Mouse (Mus musculus): ENCODE results near the gene Stpg3. TPM values are rescaled to one million over a fixed set of nuclear protein-coding genes. Genes with fewer than 3 reads are reported as not detected.

Stpg3 gene
- polyA plus RNA-seq, 1 experiment: not detected

DNA sequence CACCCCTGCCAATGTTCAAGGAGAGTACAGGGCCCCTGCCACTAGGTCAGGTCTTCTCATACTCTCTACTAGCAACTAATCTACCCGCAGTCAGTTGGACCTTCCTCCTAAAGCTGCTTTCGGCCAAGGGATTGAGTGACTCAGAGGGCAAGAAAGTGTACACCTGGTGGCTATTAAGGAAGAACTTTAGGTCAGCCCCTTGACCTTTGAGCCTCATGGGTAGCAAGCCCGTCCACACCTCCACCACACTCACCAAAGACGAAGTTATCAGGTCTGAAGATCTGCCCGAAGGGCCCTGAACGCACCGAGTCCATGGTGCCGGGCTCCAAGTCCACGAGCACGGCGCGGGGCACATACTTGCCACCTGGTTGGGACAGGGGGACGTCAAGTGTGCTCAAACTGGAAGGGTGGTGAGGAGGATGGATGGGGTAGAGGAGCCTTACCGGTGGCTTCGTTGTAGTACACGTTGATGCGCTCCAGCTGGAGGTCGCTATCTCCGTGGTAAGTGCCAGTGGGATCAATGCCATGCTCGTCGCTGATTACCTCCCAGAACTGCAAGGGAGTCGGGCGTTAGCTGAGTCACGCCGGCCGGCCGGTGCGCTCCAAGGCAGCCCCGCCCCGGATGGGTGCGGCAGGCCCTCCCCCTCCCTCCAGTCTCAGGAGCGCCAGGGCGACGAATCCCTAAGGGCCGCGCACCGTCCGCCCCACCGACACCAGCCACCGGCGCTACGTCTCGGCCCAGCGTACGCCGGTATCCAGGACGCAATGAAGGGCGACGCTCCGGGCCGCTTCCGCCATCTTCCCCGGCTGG, 9.4 kb upstream of the Stpg3 start:
- Histone ChIP-seq H3K36me3 (ENCODE audit: control insufficient read depth, insufficient read depth, low read length, poor library complexity, severe bottlenecking) (peaks cover 14% of the 10 kb centered on the region), H3K9ac (ENCODE audit: low read depth, poor library complexity, severe bottlenecking) (peak overlapping the region; percentile 85), H3K4me1 (ENCODE audit: control insufficient read depth, insufficient read depth, low read length) (no peaks in the 10 kb centered on the region), H3K27me3 (ENCODE audit: control insufficient read depth, insufficient read depth, low read length, poor library complexity, severe bottlenecking) (no peaks in the 10 kb centered on the region), H3K9me3 (replicated peaks; ENCODE audit: control insufficient read depth, insufficient read depth, low read length, poor library complexity, severe bottlenecking) (no peaks in the 10 kb centered on the region), H3K4me3 (ENCODE audit: low read depth, low read length) (peak overlapping the region; percentile 92), H3K27ac (ENCODE audit: insufficient read depth, low read length) (peak overlapping the region; percentile 80)
- 0 out of 2 replicates have a peak, but pooled peaks have one; percentile 45 for TF ChIP-seq EP300 (IDR thresholded peaks at IDR 0.05; ENCODE audit: insufficient read depth, low read depth, low read length)
- TF ChIP-seq POLR2A (IDR thresholded peaks at IDR 0.05; ENCODE audit: insufficient read depth, low read length): no peak

DNA sequence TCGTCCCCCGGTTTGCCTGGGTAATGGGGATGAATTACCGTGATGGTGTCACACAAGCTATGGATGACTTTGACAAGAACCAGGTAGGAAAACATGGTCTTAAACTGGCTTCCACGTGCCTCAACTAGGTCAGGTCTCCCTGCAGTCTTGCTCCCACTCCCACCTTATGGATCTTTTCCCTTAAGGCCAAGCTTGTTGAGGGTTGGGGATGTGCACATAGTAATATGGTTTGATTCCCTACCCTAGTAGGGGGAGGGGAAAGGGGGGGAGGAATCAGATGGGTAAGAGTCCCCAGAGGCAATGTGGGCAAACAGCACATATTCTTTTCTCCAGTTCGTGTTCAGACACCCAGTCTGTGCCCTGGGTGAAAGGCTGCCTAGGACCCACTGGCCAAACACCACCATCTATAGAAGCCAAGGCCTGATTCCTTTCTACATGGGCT, 6.9 kb upstream of the Stpg3 start:
- no peak for TF ChIP-seq CTCF (IDR thresholded peaks at IDR 0.05; ENCODE audit: low read depth, low read length)
- no peak for TF ChIP-seq POLR2A (IDR thresholded peaks at IDR 0.05; ENCODE audit: insufficient read depth, low read length)
- no peak for TF ChIP-seq EP300 (IDR thresholded peaks at IDR 0.05; ENCODE audit: insufficient read depth, low read depth, low read length)
- no peaks in the 10 kb centered on the region for H3K4me1 ChIP-seq (ENCODE audit: control insufficient read depth, insufficient read depth, low read length)
- no peaks in the 10 kb centered on the region for H3K9me3 ChIP-seq (replicated peaks; ENCODE audit: control insufficient read depth, insufficient read depth, low read length, poor library complexity, severe bottlenecking)
- H3K36me3 ChIP-seq (ENCODE audit: control insufficient read depth, insufficient read depth, low read length, poor library complexity, severe bottlenecking): peaks cover 14% of the 10 kb centered on the region
- no peak overlapping the region; the same call in 1 of the 2 replicates for H3K27ac ChIP-seq (ENCODE audit: insufficient read depth, low read length)
- no peak overlapping the region for H3K4me3 ChIP-seq (ENCODE audit: low read depth, low read length)
- no peak overlapping the region for H3K9ac ChIP-seq (ENCODE audit: low read depth, poor library complexity, severe bottlenecking)
- H3K27me3 ChIP-seq (ENCODE audit: control insufficient read depth, insufficient read depth, low read length, poor library complexity, severe bottlenecking): no peaks in the 10 kb centered on the region

DNA sequence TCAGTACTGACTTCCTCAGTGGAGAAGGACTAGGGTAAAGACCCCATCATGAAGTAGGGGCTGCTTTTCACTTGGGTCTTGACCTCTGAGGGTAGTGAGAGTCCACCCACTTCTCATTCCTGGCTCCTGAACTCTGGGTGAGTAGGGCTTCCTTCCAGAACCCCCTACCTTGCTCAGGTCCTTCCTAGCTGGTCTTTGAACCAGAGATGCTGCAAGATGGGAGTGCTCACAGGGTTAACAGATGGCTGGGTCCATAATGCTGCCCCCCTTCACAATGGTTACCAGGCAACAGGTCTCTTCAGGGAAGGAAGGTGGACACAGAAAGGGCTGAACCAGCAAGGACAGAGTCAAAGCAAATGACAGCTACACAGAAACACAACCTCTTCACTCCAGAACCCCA, 4.0 kb upstream of the Stpg3 start, which contains the start of gene Fam166a:
Gene Fam166a, plus strand, starts transcription at position 301 of the 400 bp plus-strand sequence.
- no peaks in the 10 kb centered on the region for H3K9me3 ChIP-seq (replicated peaks; ENCODE audit: control insufficient read depth, insufficient read depth, low read length, poor library complexity, severe bottlenecking)
- H3K36me3 ChIP-seq (ENCODE audit: control insufficient read depth, insufficient read depth, low read length, poor library complexity, severe bottlenecking): peaks cover 10% of the 10 kb centered on the region
- H3K4me1 ChIP-seq (ENCODE audit: control insufficient read depth, insufficient read depth, low read length): no peaks in the 10 kb centered on the region
- H3K9ac ChIP-seq (ENCODE audit: low read depth, poor library complexity, severe bottlenecking): no peak within 1 kb of the TSS
- no peak within 1 kb of the TSS for H3K4me3 ChIP-seq (ENCODE audit: low read depth, low read length)
- no peak within 1 kb of the TSS for H3K27ac ChIP-seq (ENCODE audit: insufficient read depth, low read length)
- no peaks in the 10 kb centered on the region for H3K27me3 ChIP-seq (ENCODE audit: control insufficient read depth, insufficient read depth, low read length, poor library complexity, severe bottlenecking)
- TF ChIP-seq CTCF (IDR thresholded peaks at IDR 0.05; ENCODE audit: low read depth, low read length): no peak
- no peak for TF ChIP-seq POLR2A (IDR thresholded peaks at IDR 0.05; ENCODE audit: insufficient read depth, low read length)
- no peak for TF ChIP-seq EP300 (IDR thresholded peaks at IDR 0.05; ENCODE audit: insufficient read depth, low read depth, low read length)

DNA sequence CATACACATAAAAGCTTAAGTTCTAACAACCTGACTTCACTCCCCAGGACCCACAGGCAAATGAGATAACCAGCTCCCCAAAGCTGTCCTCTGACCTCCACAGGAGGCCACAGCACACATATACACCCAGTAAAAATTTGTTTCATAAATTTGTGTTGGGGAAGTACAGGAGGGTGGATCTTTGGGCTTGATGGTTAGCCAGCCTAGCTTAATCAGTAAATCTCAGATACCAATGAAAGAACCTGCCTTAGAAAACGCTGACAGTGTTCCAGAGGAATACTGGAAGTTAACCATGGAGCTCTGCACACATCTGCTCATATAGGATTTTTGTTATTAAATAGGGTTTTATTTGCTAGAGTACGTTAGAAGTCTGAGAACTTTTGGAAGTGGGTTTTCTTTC, 3.2 kb upstream of the Stpg3 start:
- Histone ChIP-seq H3K36me3 (ENCODE audit: control insufficient read depth, insufficient read depth, low read length, poor library complexity, severe bottlenecking) (peaks cover 6% of the 10 kb centered on the region; the same call in 1 of the 2 replicates), H3K4me1 (ENCODE audit: control insufficient read depth, insufficient read depth, low read length) (no peaks in the 10 kb centered on the region), H3K27me3 (ENCODE audit: control insufficient read depth, insufficient read depth, low read length, poor library complexity, severe bottlenecking) (no peaks in the 10 kb centered on the region), H3K9me3 (replicated peaks; ENCODE audit: control insufficient read depth, insufficient read depth, low read length, poor library complexity, severe bottlenecking) (no peaks in the 10 kb centered on the region), H3K9ac (ENCODE audit: low read depth, poor library complexity, severe bottlenecking) (no peak overlapping the region), H3K27ac (ENCODE audit: insufficient read depth, low read length) (no peak overlapping the region), H3K4me3 (ENCODE audit: low read depth, low read length) (no peak overlapping the region)
- no peak for TF ChIP-seq EP300 (IDR thresholded peaks at IDR 0.05; ENCODE audit: insufficient read depth, low read depth, low read length)
- TF ChIP-seq CTCF (IDR thresholded peaks at IDR 0.05; ENCODE audit: low read depth, low read length): no peak
- no peak for TF ChIP-seq POLR2A (IDR thresholded peaks at IDR 0.05; ENCODE audit: insufficient read depth, low read length)

DNA sequence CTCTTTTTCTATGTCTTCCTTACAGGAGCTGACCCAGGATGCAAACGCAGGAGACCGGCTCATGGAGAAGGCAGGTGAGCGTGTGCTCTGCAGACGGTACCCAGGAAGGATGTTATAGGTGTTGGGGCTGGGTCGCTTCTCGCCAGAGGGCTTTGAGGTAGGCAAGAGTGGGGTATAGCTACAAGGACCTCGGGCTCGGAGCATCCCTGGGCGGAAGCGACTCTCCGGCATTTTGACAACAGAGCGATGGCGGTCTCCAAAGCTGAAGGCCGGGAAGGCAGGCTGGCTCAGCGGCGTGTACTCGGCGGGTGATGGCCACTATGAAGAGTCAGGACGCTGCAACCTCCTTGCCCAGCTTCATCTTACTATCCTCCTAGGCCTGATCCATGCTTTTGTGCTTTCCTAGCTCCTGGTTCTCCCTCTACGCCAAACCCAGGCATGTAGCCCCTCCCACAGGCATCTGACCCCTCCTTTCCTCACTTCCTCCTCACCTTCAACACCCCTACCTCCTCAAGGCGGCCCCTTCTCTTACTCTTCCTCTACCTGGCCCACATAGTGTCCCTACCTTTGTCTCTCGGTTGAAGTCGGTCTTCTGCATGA, 1.1 kb downstream of the Stpg3 start:
- Histone ChIP-seq H3K9ac (ENCODE audit: low read depth, poor library complexity, severe bottlenecking) (peak overlapping the region; percentile 46), H3K4me3 (ENCODE audit: low read depth, low read length) (peak overlapping the region; percentile 73), H3K27ac (ENCODE audit: insufficient read depth, low read length) (no peak overlapping the region), H3K27me3 (ENCODE audit: control insufficient read depth, insufficient read depth, low read length, poor library complexity, severe bottlenecking) (no peaks in the 10 kb centered on the region), H3K9me3 (replicated peaks; ENCODE audit: control insufficient read depth, insufficient read depth, low read length, poor library complexity, severe bottlenecking) (no peaks in the 10 kb centered on the region), H3K4me1 (ENCODE audit: control insufficient read depth, insufficient read depth, low read length) (no peaks in the 10 kb centered on the region), H3K36me3 (ENCODE audit: control insufficient read depth, insufficient read depth, low read length, poor library complexity, severe bottlenecking) (no peaks in the 10 kb centered on the region)
- TF ChIP-seq POLR2A (IDR thresholded peaks at IDR 0.05; ENCODE audit: insufficient read depth, low read length) (peak; percentile 53), CTCF (IDR thresholded peaks at IDR 0.05; ENCODE audit: low read depth, low read length) (no peak), EP300 (IDR thresholded peaks at IDR 0.05; ENCODE audit: insufficient read depth, low read depth, low read length) (no peak)

Data from ES-Bruce4 (cell line).